Mouse (Mus musculus) gastrocnemius, adult 8-10 months (tissue): ENCODE results near the gene Gdap2. TPM values are rescaled to one million over a fixed set of nuclear protein-coding genes. Genes with fewer than 3 reads are reported as not detected.
A peak's percentile ranks its signal among the peaks of the same experiment; 100 is the strongest.

Source experiments
- DNase-seq, 2 experiments: peaks; one replicate each; pipeline ENCODE4 v3.0.0; 2022; ENCODE audit warnings: low spot score in 2 of 2
- total RNA-seq, 4 experiments: library from RNA; stranded (reverse); gene quantifications; 2 replicates each; pipeline ENCODE4 v1.2.4; 2022

Gene Gdap2
- total RNA-seq, 4 experiments from 2014 or later = 5.4 to 6.8 (median 6.4) TPM

- DNase-seq = peak; percentile 12 to 39
Measured at GRCm38 (mm10) chr3:100246286-100246825, 84.2 kb downstream of the Gdap2 start.

Other genes starting within 250 kb of the Gdap2 start
- 10 to 100 TPM in 2 of 4 experiments, 1 to 10 TPM in 2; 9.6 to 16.8 (median 10.4) TPM for gene Wdr3, start within 50 bp of the Gdap2 start, total RNA-seq